Mouse (Mus musculus) small intestine, adult 2 months (tissue): ENCODE results near the gene Rhbdd1.

Experiments
- CTCF ChIP-seq: fragments of 200-500 bp; IDR thresholded peaks from 2 replicates; pipeline ENCODE4 v1.5.1; 2012; ENCODE audit warnings: low read depth, mild to moderate bottlenecking, control low read depth, inconsistent platforms, low read length, moderate library complexity, mixed read lengths; ENCODE audit not compliant: insufficient replicate concordance, insufficient read length; ENCODE audit errors: extremely low read depth
- POLR2A ChIP-seq: fragments of 200-500 bp; IDR thresholded peaks from 2 replicates; pipeline ENCODE4 v1.6.1; 2012; ENCODE audit warnings: low read depth, mild to moderate bottlenecking, control low read depth, inconsistent platforms, low read length, moderate library complexity

DNA sequence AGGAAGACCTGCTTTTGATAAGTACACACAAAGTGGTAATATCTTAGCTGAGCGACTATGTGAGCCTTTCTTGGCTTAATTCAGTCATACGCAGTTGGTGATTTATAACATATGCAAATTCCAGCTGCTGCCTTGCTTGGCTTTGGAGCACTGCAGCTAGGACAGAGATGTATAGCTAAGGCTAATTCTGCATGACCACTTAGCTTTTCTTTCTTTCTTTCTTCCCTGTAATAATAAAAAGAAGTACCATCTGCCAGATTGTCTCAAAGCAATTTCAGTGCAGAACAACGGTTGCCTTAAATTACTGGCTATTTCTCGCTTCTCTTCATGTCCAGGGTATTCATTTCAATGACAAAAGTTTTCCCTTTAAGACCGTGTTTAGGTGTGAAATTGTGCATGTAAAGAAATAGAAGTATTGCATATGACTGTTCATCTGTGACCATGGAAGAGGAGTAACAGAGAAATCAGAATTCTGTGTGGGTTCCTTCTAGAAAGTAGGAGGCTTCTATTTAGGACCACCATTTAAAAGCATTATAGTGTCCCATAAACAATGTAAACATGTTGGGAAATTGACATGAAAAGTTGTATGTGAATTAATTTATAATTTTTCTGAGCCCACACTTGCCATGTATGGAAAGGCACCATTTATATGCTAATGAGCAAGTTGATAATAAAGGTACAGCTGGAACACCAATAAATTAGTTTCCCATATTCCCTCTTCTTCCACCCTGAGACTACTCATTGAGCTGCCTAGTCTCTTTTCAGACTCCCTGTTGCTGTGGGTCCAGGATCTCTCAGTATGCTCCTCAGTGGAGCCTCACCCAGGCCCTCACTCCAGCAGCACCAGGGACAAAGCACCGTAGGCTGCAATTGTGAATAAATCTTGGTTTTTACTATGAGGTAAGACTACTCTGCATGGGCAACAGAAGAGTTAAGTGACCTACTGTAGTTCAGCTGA is 70.8 kb downstream of the Rhbdd1 start:
- no peak for TF ChIP-seq POLR2A
- TF ChIP-seq CTCF, result no peak
